Mouse (Mus musculus): ENCODE data around the gene Ssu72.
A peak's percentile ranks its signal among the peaks of the same experiment; 100 is the strongest.

DNA sequence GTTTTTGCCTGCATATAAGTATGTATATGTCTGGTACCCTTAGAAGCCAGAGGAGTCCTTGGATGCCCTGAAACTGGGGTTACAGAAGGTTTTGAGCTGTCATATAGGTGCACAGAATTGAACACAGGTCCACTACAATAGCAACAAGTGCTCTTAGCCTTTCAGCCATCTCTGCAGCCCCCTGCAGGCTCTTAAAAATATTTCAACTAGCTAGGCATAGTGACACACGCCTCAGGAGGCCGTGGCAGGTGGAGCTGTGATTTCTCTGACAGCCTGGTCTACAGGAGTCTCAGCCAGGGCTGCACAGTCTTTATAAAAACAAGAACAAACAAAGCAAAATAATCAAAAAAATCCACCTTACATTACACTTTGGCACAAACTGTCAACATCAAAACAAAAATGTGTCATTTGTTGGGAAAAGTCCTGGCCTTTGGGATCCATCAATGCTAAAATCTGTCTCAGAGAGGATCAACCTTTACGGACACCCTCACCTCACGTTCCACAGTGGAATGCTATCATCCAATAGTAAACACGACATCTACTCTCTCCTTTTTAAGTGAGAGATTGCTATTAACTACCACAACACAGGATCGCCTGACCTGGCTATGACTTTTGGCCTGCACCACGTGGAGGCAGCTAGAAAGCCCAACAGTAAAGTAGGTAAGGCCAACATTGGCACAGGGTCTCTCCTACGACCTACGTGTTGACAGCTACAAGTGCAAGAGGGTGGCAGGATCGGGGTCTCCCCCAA, 55.4 kb downstream of the Ssu72 start:
- TF ChIP-seq CTCF (IDR thresholded peaks at IDR 0.05; ENCODE audit: borderline replicate concordance, insufficient read depth, low read depth, low read length): peak; percentile 37; the same call in 1 of the 2 replicates
- no peak for TF ChIP-seq POLR2A (IDR thresholded peaks at IDR 0.05; ENCODE audit: borderline replicate concordance, insufficient read depth, low read length)
